Mouse (Mus musculus): ENCODE measurements around the gene Ndufaf4.

DNA sequence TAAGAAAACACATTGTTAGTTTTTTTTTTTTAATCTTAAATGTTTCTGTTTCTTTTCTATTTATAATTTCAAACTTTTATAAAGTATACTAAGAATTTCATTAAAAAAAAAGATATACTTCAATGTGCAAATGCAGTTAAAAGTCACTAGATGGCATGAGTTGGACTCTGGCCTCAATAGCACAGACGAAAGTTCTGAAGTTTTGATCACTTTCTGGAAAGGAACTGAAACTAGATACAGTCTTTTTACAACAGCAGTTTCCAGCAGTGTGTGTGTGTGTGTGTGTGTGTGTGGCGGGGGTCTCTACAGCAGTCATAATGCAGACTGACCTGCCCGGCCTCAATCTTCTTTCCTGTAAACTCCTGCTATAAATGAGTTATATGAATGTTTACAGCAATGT lies 9.9 kb downstream of the Ndufaf4 start:
- no peak for TF ChIP-seq CTCF (IDR thresholded peaks at IDR 0.05; ENCODE audit: control insufficient read depth, insufficient read depth, insufficient read length)
- TF ChIP-seq MAX (IDR thresholded peaks at IDR 0.05) = no peak
